Mouse (Mus musculus) limb, embryonic 14.5 days (tissue): Measurements from ENCODE around the gene Cdc14b. TPM values are rescaled to one million over a fixed set of nuclear protein-coding genes. Genes with fewer than 3 reads are reported as not detected.

Experiments
- ATAC-seq: fragments of 200-750 bp; cut with Nextera tagmentation; 2 replicates; pipeline ENCODE4 v1.8.0; 2017; ENCODE audit warnings: low read depth, moderate number of reproducible peaks, moderate TSS enrichment; ENCODE audit not compliant: low FRiP score
- DNase-seq: peaks from one replicate; pipeline ENCODE4 v3.0.0-alpha.2; 2015; ENCODE audit warnings: low spot score
- H3K27ac ChIP-seq: fragments of 300-500 bp; sonication (generic); replicated peaks from 2 replicates; pipeline ENCODE4 v1.5.1; 2014; ENCODE audit warnings: low read depth, mild to moderate bottlenecking, low read length, moderate library complexity, mixed read lengths
- H3K27me3 ChIP-seq: fragments of 300-500 bp; sonication (generic); 2 replicates; pipeline ENCODE4 v1.6.1; 2014; ENCODE audit warnings: low read length, mixed read lengths; ENCODE audit not compliant: control insufficient read depth, insufficient read depth
- H3K36me3 ChIP-seq: fragments of 300-500 bp; sonication (generic); 2 replicates; pipeline ENCODE4 v1.6.1; 2014; ENCODE audit warnings: mild to moderate bottlenecking, low read length, moderate library complexity, mixed read lengths; ENCODE audit not compliant: control insufficient read depth, insufficient read depth
- H3K4me1 ChIP-seq: fragments of 300-500 bp; sonication (generic); 2 replicates; pipeline ENCODE4 v1.6.1; 2014; ENCODE audit warnings: antibody characterized with exemption, low read length, mixed read lengths; ENCODE audit not compliant: control insufficient read depth, insufficient read depth
- H3K4me2 ChIP-seq: fragments of 300-500 bp; sonication (generic); replicated peaks from 2 replicates; pipeline ENCODE4 v1.6.1; 2014; ENCODE audit warnings: low read depth, mild to moderate bottlenecking, low read length, moderate library complexity; ENCODE audit not compliant: severe bottlenecking
- H3K4me3 ChIP-seq: fragments of 300-500 bp; sonication (generic); replicated peaks from 2 replicates; pipeline ENCODE4 v1.5.1; 2014; ENCODE audit warnings: low read length
- H3K9ac ChIP-seq: fragments of 300-500 bp; sonication (generic); 2 replicates; pipeline ENCODE4 v1.6.1; 2014; ENCODE audit warnings: mild to moderate bottlenecking, low read depth, low read length, moderate library complexity; ENCODE audit not compliant: severe bottlenecking
- H3K9me3 ChIP-seq: fragments of 300-500 bp; sonication (generic); 2 replicates; pipeline ENCODE4 v1.6.1; 2016; ENCODE audit warnings: low read length; ENCODE audit not compliant: control insufficient read depth
- POLR2A ChIP-seq: fragments of 200-500 bp; IDR thresholded peaks from 2 replicates; pipeline ENCODE4 v1.8.0; 2012; ENCODE audit warnings: inconsistent platforms, mild to moderate bottlenecking, moderate library complexity, borderline replicate concordance; ENCODE audit not compliant: insufficient read depth, insufficient read length; ENCODE audit errors: extremely low read depth
- WGBS: fragments of 180-500 bp; shearing (Covaris S2); extraction: QIAGEN DNeasy Blood & Tissue Kit; methylation state at CpG from one replicate; pipeline ENCODE4 v1.1.7; 2014; 5-methylcytosine and 5-hydroxymethylcytosine counted together
- polyA plus RNA-seq, 2 experiments: library from polyadenylated mRNA; depleted of rRNA in 1 of 2; stranded (reverse) in 1 of 2; unstranded in 1 of 2; fragments of >200 nt; fragmentation: Nextera tagmentation in 1 of 2; extraction: Ambion mirVana in 1 of 2; gene quantifications; 2 replicates each; pipeline versions ENCODE4 v1.2.1 to v1.2.3; 2012 to 2014

The Cdc14b gene
- polyA plus RNA-seq, 2 experiments, result 15.3 to 16.1 TPM

DNA sequence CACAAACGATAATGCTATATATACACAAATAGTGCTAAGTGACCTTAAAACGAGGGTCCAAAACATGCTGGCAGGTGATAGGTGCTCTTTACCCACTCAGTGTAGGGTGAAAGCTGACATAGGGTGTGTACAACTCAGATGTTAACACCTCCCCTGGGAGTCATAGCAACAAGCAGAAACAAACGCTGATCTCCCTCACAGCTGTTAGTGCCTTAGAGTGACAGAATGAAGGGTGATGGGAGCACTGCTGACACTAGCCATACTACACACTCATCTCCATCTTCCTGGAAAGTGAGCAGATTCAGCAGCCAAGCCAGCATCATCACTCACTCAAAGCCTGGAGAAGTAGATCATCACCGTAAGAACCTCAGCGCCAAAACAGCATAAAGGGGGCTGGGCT is 125.0 kb downstream of the Cdc14b start:
- Histone ChIP-seq H3K27me3 (no peaks in the 10 kb centered on the region), H3K9me3 (no peaks in the 10 kb centered on the region), H3K9ac (no peak overlapping the region; the same call in 1 of the 2 replicates), H3K4me3 (no peak overlapping the region), H3K4me1 (peaks cover 13% of the 10 kb centered on the region), H3K27ac (no peak overlapping the region), H3K36me3 (no peaks in the 10 kb centered on the region), H3K4me2 (no peak overlapping the region)
- DNase-seq (no peak), ATAC-seq (no peak)
- WGBS, result 73% methylated on average over 5 of the region's 5 CpGs
- no peak for TF ChIP-seq POLR2A

Other genes starting within 250 kb of the Cdc14b start
- gene Hsd17b3, start 186.1 kb downstream of the Cdc14b start, polyA plus RNA-seq (2012; rRNA removed), result 0.13 TPM in 1 of 2 replicates, not detected in the other
- not detected in 2 replicates for gene Hsd17b3, start 186.1 kb downstream of the Cdc14b start, polyA plus RNA-seq (2014; fragmentation: Nextera tagmentation; extraction: Ambion mirVana)
- gene Slc35d2, start 145.9 kb downstream of the Cdc14b start, polyA plus RNA-seq (2012; rRNA removed), result 6.4 and 8.3 TPM in 2 replicates
- gene Slc35d2, start 145.9 kb downstream of the Cdc14b start, polyA plus RNA-seq (2014; fragmentation: Nextera tagmentation; extraction: Ambion mirVana), result 5.5 and 6.0 TPM in 2 replicates
- 14.2 and 17.2 TPM in 2 replicates for gene Zfp367, start 122.1 kb downstream of the Cdc14b start, polyA plus RNA-seq (2012; rRNA removed)
- 20.2 and 21.0 TPM in 2 replicates for gene Zfp367, start 122.1 kb downstream of the Cdc14b start, polyA plus RNA-seq (2014; fragmentation: Nextera tagmentation; extraction: Ambion mirVana)
- gene Habp4, start 113.5 kb downstream of the Cdc14b start, polyA plus RNA-seq (2012; rRNA removed), result 27.6 and 33.9 TPM in 2 replicates
- 30.1 and 35.2 TPM in 2 replicates for gene Habp4, start 113.5 kb downstream of the Cdc14b start, polyA plus RNA-seq (2014; fragmentation: Nextera tagmentation; extraction: Ambion mirVana)
- 19.3 and 19.8 TPM in 2 replicates for gene Aaed1, start 37.4 kb upstream of the Cdc14b start, polyA plus RNA-seq (2012; rRNA removed)
- 31.9 and 32.8 TPM in 2 replicates for gene Aaed1, start 37.4 kb upstream of the Cdc14b start, polyA plus RNA-seq (2014; fragmentation: Nextera tagmentation; extraction: Ambion mirVana)
- gene Ctsl, start 95.6 kb upstream of the Cdc14b start, polyA plus RNA-seq (2012; rRNA removed), result 113 and 161 TPM in 2 replicates
- 228 and 249 TPM in 2 replicates for gene Ctsl, start 95.6 kb upstream of the Cdc14b start, polyA plus RNA-seq (2014; fragmentation: Nextera tagmentation; extraction: Ambion mirVana)
- gene Cdk20, start 157.0 kb upstream of the Cdc14b start, polyA plus RNA-seq (2012; rRNA removed), result 19.9 and 26.0 TPM in 2 replicates
- gene Cdk20, start 157.0 kb upstream of the Cdc14b start, polyA plus RNA-seq (2014; fragmentation: Nextera tagmentation; extraction: Ambion mirVana), result 12.3 and 15.2 TPM in 2 replicates
- gene Fam240b, start 222.5 kb upstream of the Cdc14b start, polyA plus RNA-seq (2012; rRNA removed), result not detected in 2 replicates
- not detected in 2 replicates for gene Fam240b, start 222.5 kb upstream of the Cdc14b start, polyA plus RNA-seq (2014; fragmentation: Nextera tagmentation; extraction: Ambion mirVana)